Mouse (Mus musculus): ENCODE measurements around the gene Slc5a2.

DNA sequence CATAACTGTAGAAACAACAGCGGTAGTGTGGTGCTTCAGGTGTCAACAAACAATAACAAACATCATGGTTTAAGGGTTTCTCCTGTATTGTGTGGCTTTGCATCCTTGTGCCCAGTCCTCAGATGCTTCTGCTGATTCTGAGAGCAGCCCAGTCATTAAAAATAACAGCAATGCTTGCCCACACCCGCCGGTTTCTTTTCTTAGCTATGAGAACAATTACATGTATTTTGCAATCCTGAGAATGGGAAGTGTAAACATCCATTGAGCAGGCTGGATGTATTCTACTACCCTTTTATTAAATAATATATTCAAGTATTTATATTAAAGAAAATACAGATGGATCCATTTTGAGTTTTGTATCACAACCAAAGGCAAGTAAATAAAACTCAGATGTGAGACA, 36.7 kb downstream of the Slc5a2 start:
- TF ChIP-seq EP300 (optimal IDR thresholded peaks at IDR 0.05) (no peak), CTCF (IDR thresholded peaks at IDR 0.05; ENCODE audit: low read depth) (no peak)
